Mouse (Mus musculus) regulatory T cell (primary cell): Measurements from ENCODE around the gene Clk1.
"Not testable (repeated sequence)": the region's sequence is repeated elsewhere in the genome, so short reads cannot be mapped to it uniquely, and the experiment has no call there.

Experiments
- in situ Hi-C: fragments of 300-600 bp; cut with MboI, MseI; formaldehyde crosslinking; loops from one replicate; pipeline ENCODE4 v1.15.1; 2025; ENCODE audit warnings: high pct_unique_total_duplicates

Clk1 gene

GRCm38 (mm10) chr1:58408141-58408540 is 15.7 kb downstream of the Clk1 start:
- in situ Hi-C loops, result no loop called here

- in situ Hi-C loops, result no loop called here
Measured at GRCm38 (mm10) chr1:58407321-58407720, 16.5 kb downstream of the Clk1 start.

GRCm38 (mm10) chr1:58403745-58404144 is 20.1 kb downstream of the Clk1 start:
- in situ Hi-C loops, result no loop called here

GRCm38 (mm10) chr1:58401396-58401795 is 22.5 kb downstream of the Clk1 start:
- in situ Hi-C loops, result no loop called here

GRCm38 (mm10) chr1:58397731-58398130 is 26.1 kb downstream of the Clk1 start:
- in situ Hi-C loops, result loop anchor here (25.0 kb wide), 1 partner anchor 985 kb away; the partner anchor contains the start of genes Maip1 and Tyw5

- in situ Hi-C loops, result loop anchor here (25.0 kb wide), 1 partner anchor 984 kb away; the partner anchor contains the start of genes Maip1 and Tyw5
Measured at GRCm38 (mm10) chr1:58396179-58396578, 27.7 kb downstream of the Clk1 start.

GRCm38 (mm10) chr1:58395341-58395740 is 28.5 kb downstream of the Clk1 start:
- in situ Hi-C loops, result loop anchor here (25.0 kb wide), 1 partner anchor 983 kb away; the partner anchor contains the start of genes Maip1 and Tyw5

GRCm38 (mm10) chr1:58393284-58394195 is 30.3 kb downstream of the Clk1 start:
- in situ Hi-C loops, result loop anchor here (25.0 kb wide), 1 partner anchor 981 kb away; the partner anchor contains the start of genes Maip1 and Tyw5

GRCm38 (mm10) chr1:58392652-58393283 is 31.1 kb downstream of the Clk1 start, which contains the start of gene Bzw1:
Bzw1 (plus strand) TSS chr1:58392898.
- in situ Hi-C loops, result loop anchor here (25.0 kb wide), 1 partner anchor 980 kb away; the partner anchor contains the start of genes Maip1 and Tyw5

GRCm38 (mm10) chr1:58392268-58392651 is 31.6 kb downstream of the Clk1 start:
- in situ Hi-C loops, result loop anchor here (25.0 kb wide), 1 partner anchor 980 kb away; the partner anchor contains the start of genes Maip1 and Tyw5

- in situ Hi-C loops, result loop anchor here (25.0 kb wide), 1 partner anchor 979 kb away; the partner anchor contains the start of genes Maip1 and Tyw5
Measured at GRCm38 (mm10) chr1:58391421-58392267, 32.2 kb downstream of the Clk1 start.

- in situ Hi-C loops, result loop anchor here (25.0 kb wide), 1 partner anchor 970 kb away; the partner anchor contains the start of genes Maip1 and Tyw5
Measured at GRCm38 (mm10) chr1:58382586-58383281, 41.1 kb downstream of the Clk1 start.

GRCm38 (mm10) chr1:58375574-58376147 is 48.2 kb downstream of the Clk1 start:
- in situ Hi-C loops, result loop anchor here (25.0 kb wide), 1 partner anchor 963 kb away; the partner anchor contains the start of genes Maip1 and Tyw5

GRCm38 (mm10) chr1:58374266-58374665 is 49.6 kb downstream of the Clk1 start:
- in situ Hi-C loops, result not testable (repeated sequence)

- in situ Hi-C loops, result no loop called here
Measured at GRCm38 (mm10) chr1:58369716-58370115, 54.1 kb downstream of the Clk1 start.

GRCm38 (mm10) chr1:58366737-58367471 is 57.0 kb downstream of the Clk1 start:
- in situ Hi-C loops, result no loop called here

GRCm38 (mm10) chr1:58365829-58366228 is 58.0 kb downstream of the Clk1 start:
- in situ Hi-C loops, result no loop called here

GRCm38 (mm10) chr1:58364551-58364950 is 59.3 kb downstream of the Clk1 start:
- in situ Hi-C loops, result no loop called here

GRCm38 (mm10) chr1:58362296-58362695 is 61.6 kb downstream of the Clk1 start:
- in situ Hi-C loops, result no loop called here
